27 mouse cellular contexts compared by ENCODE assay signal in genomic region chr12:14079892-14080291, GRCm38 (mm10).
"Had no signal": no experiment of that assay in that cellular context is flagged by ENCODE, and none has a peak within 500 bp of the region (broad histone marks: within the 10 kb centered on the region; RNA-seq: fewer than 3 reads in every experiment).

No protein-coding gene starts in this region.

- H3K4me1 ChIP-seq: embryonic facial prominence, embryonic 10.5 days; embryonic facial prominence, embryonic 12.5 days; embryonic facial prominence, embryonic 13.5 days; embryonic facial prominence, embryonic 15.5 days; forebrain, embryonic 10.5 days; forebrain, embryonic 12.5 days; forebrain, embryonic 13.5 days; forebrain, embryonic 15.5 days had no signal

- H3K4me3 ChIP-seq: embryonic facial prominence, embryonic 10.5 days; embryonic facial prominence, embryonic 12.5 days; embryonic facial prominence, embryonic 13.5 days; embryonic facial prominence, embryonic 15.5 days; erythroblast, embryonic 14.5 days; forebrain, embryonic 10.5 days; forebrain, embryonic 12.5 days; forebrain, embryonic 13.5 days; forebrain, embryonic 15.5 days; gastrocnemius, adult 2 months; heart, adult 2 months had no signal

- H3K9ac ChIP-seq: embryonic facial prominence, embryonic 12.5 days; embryonic facial prominence, embryonic 13.5 days; embryonic facial prominence, embryonic 15.5 days; forebrain, embryonic 12.5 days; forebrain, embryonic 13.5 days; forebrain, embryonic 15.5 days; forebrain, postnatal 0 days had no signal

- ATAC-seq: forebrain, embryonic 13.5 days; forebrain, embryonic 14.5 days; forebrain, embryonic 15.5 days; forebrain, embryonic 16.5 days; forebrain, postnatal 0 days had no signal

- H3K27ac ChIP-seq: embryonic facial prominence, embryonic 10.5 days; embryonic facial prominence, embryonic 12.5 days; embryonic facial prominence, embryonic 13.5 days; embryonic facial prominence, embryonic 15.5 days; forebrain, embryonic 10.5 days; forebrain, embryonic 12.5 days; forebrain, embryonic 13.5 days; forebrain, embryonic 15.5 days; gastrocnemius, adult 2 months; heart, adult 2 months had no signal

- H3K4me2 ChIP-seq: embryonic facial prominence, embryonic 12.5 days; embryonic facial prominence, embryonic 13.5 days; embryonic facial prominence, embryonic 15.5 days; forebrain, embryonic 12.5 days; forebrain, embryonic 13.5 days; forebrain, embryonic 15.5 days had no signal

- H3K36me3 ChIP-seq: embryonic facial prominence, embryonic 10.5 days; embryonic facial prominence, embryonic 12.5 days; embryonic facial prominence, embryonic 13.5 days; embryonic facial prominence, embryonic 15.5 days; forebrain, embryonic 10.5 days; forebrain, embryonic 12.5 days; forebrain, embryonic 15.5 days had no signal

- H3K9me3 ChIP-seq: embryonic facial prominence, embryonic 10.5 days; embryonic facial prominence, embryonic 12.5 days; embryonic facial prominence, embryonic 13.5 days; embryonic facial prominence, embryonic 15.5 days; forebrain, embryonic 10.5 days; forebrain, embryonic 12.5 days; forebrain, embryonic 13.5 days; forebrain, embryonic 15.5 days had no signal

- H3K27me3 ChIP-seq: embryonic facial prominence, embryonic 12.5 days; embryonic facial prominence, embryonic 13.5 days; embryonic facial prominence, embryonic 15.5 days; forebrain, embryonic 12.5 days; forebrain, embryonic 13.5 days; forebrain, embryonic 15.5 days had no signal

- DNase-seq: cerebellum, adult 8-10 months; cerebellum, adult 9-10 months; cerebellum, adult 9-11 months; cerebellum, postnatal 14 days; cerebellum, postnatal 25 days; cerebellum, postnatal 36 days; embryo, embryonic 11 days; forebrain, postnatal 0 days; gastrocnemius, adult 2 months; gastrocnemius, postnatal 10 days; gastrocnemius, postnatal 14 days; gastrocnemius, postnatal 25 days; gastrocnemius, postnatal 36 days; heart, adult 11 months; heart, adult 18-20 months; heart, adult 2 months had no signal
